Mouse (Mus musculus): Measurements from ENCODE around the gene Ubtd1. TPM values are rescaled to one million over a fixed set of nuclear protein-coding genes. Genes with fewer than 3 reads are reported as not detected.

Ubtd1 gene
- polyA plus RNA-seq, 1 experiment from 2014 or later = 10.8 TPM

- no peak overlapping the region for H3K27ac ChIP-seq
- WGBS = 82% methylated on average over 6 of the region's 6 CpGs
- H3K4me3 ChIP-seq = no peak overlapping the region
- peaks cover 18% of the 10 kb centered on the region for H3K4me1 ChIP-seq (replicated peaks)
- H3K36me3 ChIP-seq = no peaks in the 10 kb centered on the region
- H3K9me3 ChIP-seq = no peaks in the 10 kb centered on the region
- no peak overlapping the region for H3K9ac ChIP-seq
- H3K27me3 ChIP-seq = no peaks in the 10 kb centered on the region
- H3K4me2 ChIP-seq = no peak overlapping the region
- ATAC-seq (ENCODE audit: low FRiP score) = no peak
Measured at GRCm38 (mm10) chr19:42015001-42015400, 33.4 kb downstream of the Ubtd1 start.

GRCm38 (mm10) chr19:42016251-42016650, 34.7 kb downstream of the Ubtd1 start:
- H3K27ac ChIP-seq = no peak overlapping the region
- H3K4me2 ChIP-seq = no peak overlapping the region
- no peak for ATAC-seq (ENCODE audit: low FRiP score)
- no peaks in the 10 kb centered on the region for H3K36me3 ChIP-seq
- H3K9me3 ChIP-seq = no peaks in the 10 kb centered on the region
- WGBS = 71% methylated on average over 4 of the region's 4 CpGs
- peak overlapping the region; percentile 35; the same call in 1 of the 2 replicates for H3K9ac ChIP-seq
- no peaks in the 10 kb centered on the region for H3K27me3 ChIP-seq
- H3K4me3 ChIP-seq = no peak overlapping the region
- peaks cover 18% of the 10 kb centered on the region for H3K4me1 ChIP-seq (replicated peaks)

GRCm38 (mm10) chr19:42016840-42017239, 35.3 kb downstream of the Ubtd1 start:
- Histone ChIP-seq H3K4me1 (replicated peaks) (peaks cover 18% of the 10 kb centered on the region), H3K4me3 (no peak overlapping the region), H3K27ac (no peak overlapping the region), H3K9me3 (no peaks in the 10 kb centered on the region), H3K36me3 (no peaks in the 10 kb centered on the region), H3K4me2 (no peak overlapping the region), H3K9ac (no peak overlapping the region), H3K27me3 (no peaks in the 10 kb centered on the region)
- no peak for ATAC-seq (ENCODE audit: low FRiP score)
- WGBS = 69% methylated on average over 5 of the region's 5 CpGs

- Histone ChIP-seq H3K4me1 (replicated peaks) (peaks cover 25% of the 10 kb centered on the region), H3K4me3 (no peak overlapping the region), H3K9me3 (no peaks in the 10 kb centered on the region), H3K36me3 (no peaks in the 10 kb centered on the region), H3K9ac (no peak overlapping the region), H3K4me2 (no peak overlapping the region), H3K27ac (peak overlapping the region; percentile 30; the same call in 1 of the 2 replicates), H3K27me3 (no peaks in the 10 kb centered on the region)
- WGBS = 69% methylated on average over 8 of the region's 8 CpGs
- no peak for ATAC-seq (ENCODE audit: low FRiP score)
Measured at GRCm38 (mm10) chr19:42017399-42018247, 36.1 kb downstream of the Ubtd1 start.

GRCm38 (mm10) chr19:42019011-42019522, 37.5 kb downstream of the Ubtd1 start:
- Histone ChIP-seq H3K27me3 (no peaks in the 10 kb centered on the region), H3K4me1 (replicated peaks) (peaks cover 25% of the 10 kb centered on the region), H3K4me2 (no peak overlapping the region), H3K4me3 (no peak overlapping the region), H3K36me3 (no peaks in the 10 kb centered on the region), H3K9ac (no peak overlapping the region), H3K27ac (no peak overlapping the region), H3K9me3 (no peaks in the 10 kb centered on the region)
- WGBS = 44% methylated on average over 4 of the region's 4 CpGs
- no peak for ATAC-seq (ENCODE audit: low FRiP score)

- H3K27ac ChIP-seq = no peak overlapping the region
- ATAC-seq (ENCODE audit: low FRiP score) = no peak
- WGBS = 56% methylated on average over 10 of the region's 10 CpGs
- no peaks in the 10 kb centered on the region for H3K9me3 ChIP-seq
- H3K27me3 ChIP-seq = no peaks in the 10 kb centered on the region
- H3K9ac ChIP-seq = no peak overlapping the region
- no peak overlapping the region for H3K4me2 ChIP-seq
- H3K4me3 ChIP-seq = no peak overlapping the region
- H3K4me1 ChIP-seq (replicated peaks) = peaks cover 15% of the 10 kb centered on the region; the same call in 1 of the 2 replicates
- no peaks in the 10 kb centered on the region for H3K36me3 ChIP-seq
Measured at GRCm38 (mm10) chr19:42021681-42022541, 40.3 kb downstream of the Ubtd1 start.

- Histone ChIP-seq H3K36me3 (no peaks in the 10 kb centered on the region), H3K9ac (no peak overlapping the region), H3K4me2 (no peak overlapping the region), H3K4me1 (replicated peaks) (0 out of 2 replicates have a peak, but pooled peaks cover 9% of the 10 kb centered on the region), H3K27me3 (no peaks in the 10 kb centered on the region), H3K9me3 (no peaks in the 10 kb centered on the region), H3K27ac (no peak overlapping the region), H3K4me3 (no peak overlapping the region)
- no peak for ATAC-seq (ENCODE audit: low FRiP score)
- WGBS = 70% methylated on average over 2 of the region's 2 CpGs
Measured at GRCm38 (mm10) chr19:42022542-42022848, 40.9 kb downstream of the Ubtd1 start.

GRCm38 (mm10) chr19:42026158-42026557, 44.6 kb downstream of the Ubtd1 start:
- WGBS = 10% methylated on average over 5 of the region's 5 CpGs
- Histone ChIP-seq H3K27me3 (no peaks in the 10 kb centered on the region), H3K9ac (no peak overlapping the region), H3K36me3 (no peaks in the 10 kb centered on the region), H3K4me1 (replicated peaks) (0 out of 2 replicates have a peak, but pooled peaks cover 7% of the 10 kb centered on the region), H3K4me2 (no peak overlapping the region), H3K27ac (no peak overlapping the region), H3K4me3 (no peak overlapping the region), H3K9me3 (no peaks in the 10 kb centered on the region)
- no peak for ATAC-seq (ENCODE audit: low FRiP score)

GRCm38 (mm10) chr19:42031112-42031511, 49.5 kb downstream of the Ubtd1 start:
- no peak overlapping the region for H3K27ac ChIP-seq
- H3K4me1 ChIP-seq (replicated peaks) = peaks cover 14% of the 10 kb centered on the region
- no peak overlapping the region for H3K4me2 ChIP-seq
- peaks cover 11% of the 10 kb centered on the region for H3K36me3 ChIP-seq
- no peaks in the 10 kb centered on the region for H3K9me3 ChIP-seq
- H3K4me3 ChIP-seq = no peak overlapping the region
- H3K9ac ChIP-seq = no peak overlapping the region
- WGBS = 87% methylated on average over 5 of the region's 5 CpGs
- ATAC-seq (ENCODE audit: low FRiP score) = no peak
- H3K27me3 ChIP-seq = no peaks in the 10 kb centered on the region

- H3K9ac ChIP-seq = 0 out of 2 replicates have a peak overlapping the region, but pooled peaks have one; percentile 8
- 83% methylated on average over 14 of the region's 14 CpGs for WGBS
- ATAC-seq (ENCODE audit: low FRiP score) = no peak
- H3K27me3 ChIP-seq = no peaks in the 10 kb centered on the region
- peaks cover 14% of the 10 kb centered on the region for H3K4me1 ChIP-seq (replicated peaks)
- no peak overlapping the region for H3K27ac ChIP-seq
- H3K9me3 ChIP-seq = no peaks in the 10 kb centered on the region
- peaks cover 11% of the 10 kb centered on the region for H3K36me3 ChIP-seq
- no peak overlapping the region for H3K4me2 ChIP-seq
- no peak overlapping the region for H3K4me3 ChIP-seq
Measured at GRCm38 (mm10) chr19:42033611-42034010, 52.0 kb downstream of the Ubtd1 start.

- Histone ChIP-seq H3K4me2 (no peak overlapping the region), H3K4me3 (no peak overlapping the region), H3K27ac (no peak overlapping the region), H3K9ac (0 out of 2 replicates have a peak overlapping the region, but pooled peaks have one; percentile 8), H3K4me1 (replicated peaks) (peaks cover 14% of the 10 kb centered on the region), H3K9me3 (no peaks in the 10 kb centered on the region), H3K27me3 (no peaks in the 10 kb centered on the region), H3K36me3 (peaks cover 11% of the 10 kb centered on the region)
- WGBS = 79% methylated on average over 9 of the region's 9 CpGs
- ATAC-seq (ENCODE audit: low FRiP score) = no peak
Measured at GRCm38 (mm10) chr19:42034146-42034775, 52.7 kb downstream of the Ubtd1 start.
